Mouse (Mus musculus) heart, postnatal 25 days (tissue): ENCODE measurements around the gene Arhgap17. TPM values are rescaled to one million over a fixed set of nuclear protein-coding genes. Genes with fewer than 3 reads are reported as not detected.

Experiments
- DNase-seq: peaks from one replicate; pipeline ENCODE4 v3.0.0; 2022; ENCODE audit warnings: low spot score
- intact Hi-C: fragments of 180-260 bp; cut with DNase I; formaldehyde crosslinking; loops from one replicate; pipeline ENCODE4 v1.15.1; 2025
- total RNA-seq, 2 experiments: library from RNA; stranded (reverse); gene quantifications; 2 replicates each; pipeline ENCODE4 v1.2.3; 2021

Arhgap17 gene
- total RNA-seq, 2 experiments from 2014 or later: 16.7 to 20.2 TPM

DNA sequence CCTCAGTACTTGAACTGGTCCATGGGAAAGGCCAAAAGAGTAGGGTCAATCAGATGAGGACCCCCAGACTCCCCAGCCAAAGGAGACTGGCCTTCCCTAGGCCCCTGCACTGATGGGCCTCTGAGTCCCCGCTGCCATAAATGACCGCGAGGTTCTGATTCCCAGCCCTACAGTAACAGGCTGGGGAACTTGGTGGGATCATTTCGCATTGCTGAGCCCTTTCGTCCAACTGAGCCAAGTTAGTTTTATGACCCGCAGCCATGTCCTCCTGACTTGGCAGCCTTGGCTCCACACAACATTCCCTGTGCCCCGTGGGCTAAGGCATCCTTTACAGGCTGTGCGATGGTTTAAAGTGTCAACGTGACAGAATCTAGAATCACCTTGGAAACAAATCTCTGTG lies 985 bp upstream of the Arhgap17 start:
- DNase-seq: no peak

DNA sequence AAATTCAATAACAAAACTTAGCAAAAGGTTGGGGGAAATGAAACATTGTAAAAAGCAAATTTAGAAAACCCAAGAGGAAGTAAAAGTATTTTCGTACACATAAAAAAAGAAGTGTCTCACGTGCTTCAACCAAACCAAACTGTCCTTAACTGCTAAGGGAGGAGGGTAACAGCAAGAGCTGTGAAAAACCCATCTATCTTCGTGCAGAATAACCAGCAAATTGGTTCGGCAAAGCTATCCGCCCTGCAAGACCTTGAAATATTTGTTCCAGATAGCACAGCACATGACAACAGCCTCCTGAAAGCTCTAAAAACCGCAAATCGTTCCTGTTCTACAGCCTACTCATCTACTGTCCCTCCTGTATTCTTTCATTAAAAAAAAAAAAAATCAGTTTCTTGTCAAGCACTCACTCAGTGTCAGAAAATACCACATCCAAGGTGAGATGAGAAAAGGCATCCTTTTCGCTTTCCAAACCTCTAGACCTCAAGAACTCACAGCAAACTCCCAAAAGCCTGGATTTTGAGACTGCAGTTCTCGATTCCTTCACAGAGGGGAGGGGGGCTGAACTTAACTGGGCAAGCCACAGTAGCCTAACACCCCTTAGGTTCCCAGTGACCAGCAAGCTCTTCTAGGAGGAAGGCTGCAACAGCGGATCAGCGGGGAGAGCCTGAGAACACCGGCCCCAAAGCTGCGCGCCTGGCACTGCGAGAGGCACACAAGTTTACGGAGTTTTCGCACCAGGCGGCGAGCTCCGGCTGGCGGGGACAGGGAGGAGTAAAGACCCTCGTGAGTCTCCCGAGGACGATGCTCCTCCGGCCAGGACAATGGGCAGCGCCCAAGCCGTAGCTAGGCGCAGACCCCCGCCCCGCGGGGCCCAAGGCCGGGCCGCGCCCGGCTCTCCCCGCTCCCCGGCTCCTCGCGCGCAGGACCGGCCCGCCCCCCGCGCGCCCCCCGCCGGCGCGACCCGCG lies 653 bp downstream of the Arhgap17 start:
- intact Hi-C loops: loop anchor here (2.0 to 5.0 kb wide), 2 partner anchors 26 to 37 kb away; no protein-coding TSS in a partner anchor
- DNase-seq: no peak

More for the DNA sequence above, 985 bp upstream of the Arhgap17 start:
- intact Hi-C loops: loop anchor here (5.0 kb wide), 1 partner anchor 73 kb away; no protein-coding TSS in a partner anchor

DNA sequence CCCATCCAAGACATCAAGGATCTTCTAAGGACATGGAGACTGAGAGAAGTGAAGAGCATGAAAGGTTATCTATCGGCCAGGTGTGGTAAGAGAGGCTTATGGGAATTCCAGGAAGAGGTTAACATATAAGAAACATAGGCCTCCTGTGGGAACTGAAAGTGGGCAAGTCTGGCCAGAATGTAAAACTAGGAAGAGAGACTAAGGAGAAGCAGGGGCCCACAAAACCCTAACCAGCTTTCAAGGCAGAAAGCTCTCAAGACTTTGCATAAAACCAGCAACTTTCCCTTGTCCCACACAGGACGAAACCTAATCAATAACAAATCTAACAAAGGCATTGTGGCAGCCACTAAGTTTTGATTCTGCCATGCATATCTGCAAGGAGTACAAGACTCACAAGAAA lies 1.5 kb downstream of the Arhgap17 start:
- DNase-seq: no peak
- intact Hi-C loops: loop anchor here (2.0 to 5.0 kb wide), 2 partner anchors 25 to 36 kb away; no protein-coding TSS in a partner anchor

DNA sequence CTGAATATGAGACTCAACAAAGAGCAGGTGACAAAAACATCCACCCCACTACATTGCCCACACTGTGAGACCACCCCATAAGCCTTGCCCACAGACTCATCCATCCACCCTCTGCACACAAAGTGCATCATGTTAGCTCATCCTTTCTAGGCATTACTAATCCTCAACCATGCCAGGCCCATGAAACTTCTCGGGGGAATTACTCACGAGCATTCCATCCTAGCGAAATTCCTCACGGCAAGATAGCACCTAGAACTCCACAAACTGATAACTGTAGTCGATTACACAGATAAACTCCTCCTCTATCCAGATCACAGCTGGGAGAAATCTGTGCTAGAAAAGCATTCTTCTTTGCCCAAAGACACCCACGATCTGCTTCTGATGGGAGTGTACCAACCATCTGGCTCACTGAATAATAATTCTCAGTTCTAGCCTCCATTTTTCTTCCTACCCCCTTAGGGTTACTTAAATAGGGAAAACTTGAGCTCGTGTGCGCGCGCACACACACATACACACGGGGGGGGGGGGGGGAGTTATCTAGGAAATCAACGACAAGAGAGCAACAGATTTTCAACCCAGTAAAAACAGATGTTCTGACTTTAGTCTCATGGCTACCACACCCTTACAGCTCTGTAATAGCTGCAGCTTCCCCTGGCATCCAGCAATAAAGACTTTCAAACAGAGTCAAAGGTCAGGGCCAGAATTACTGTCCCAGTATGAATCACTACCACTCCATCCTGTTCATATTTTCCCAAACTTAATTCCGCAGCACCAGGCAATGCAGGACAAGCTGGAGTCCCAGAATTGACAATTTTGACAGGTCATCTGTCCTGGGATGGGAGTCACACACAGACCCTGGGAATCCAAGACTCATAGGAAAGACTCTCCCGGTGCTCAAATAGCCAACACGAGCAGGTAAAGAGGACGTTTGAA lies 2.2 kb downstream of the Arhgap17 start:
- DNase-seq: no peak
- intact Hi-C loops: loop anchor here (2.0 to 5.0 kb wide), 2 partner anchors 25 to 35 kb away; no protein-coding TSS in a partner anchor

DNA sequence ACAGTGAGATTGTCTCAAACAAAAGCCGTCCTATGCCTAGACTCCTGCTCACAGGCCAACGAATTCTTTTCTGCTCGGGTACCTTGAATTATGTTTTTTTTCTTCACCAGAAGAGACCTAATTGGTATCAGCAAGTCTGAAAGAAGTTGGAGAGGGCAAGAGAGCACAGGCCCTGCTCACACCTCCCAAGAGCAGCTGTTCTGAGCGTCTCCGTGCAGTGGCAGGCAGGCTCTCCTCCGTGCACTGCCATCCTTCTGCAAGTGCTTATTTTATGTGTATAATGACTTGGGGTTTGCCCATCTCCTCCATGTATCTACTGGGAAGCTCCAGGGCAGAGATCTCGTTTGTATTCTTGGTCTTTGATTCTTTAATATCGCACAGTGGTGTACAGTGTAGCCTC lies 2.9 kb downstream of the Arhgap17 start:
- DNase-seq: no peak
- intact Hi-C loops: loop anchor here (5.0 kb wide), 1 partner anchor 35 kb away; no protein-coding TSS in a partner anchor

DNA sequence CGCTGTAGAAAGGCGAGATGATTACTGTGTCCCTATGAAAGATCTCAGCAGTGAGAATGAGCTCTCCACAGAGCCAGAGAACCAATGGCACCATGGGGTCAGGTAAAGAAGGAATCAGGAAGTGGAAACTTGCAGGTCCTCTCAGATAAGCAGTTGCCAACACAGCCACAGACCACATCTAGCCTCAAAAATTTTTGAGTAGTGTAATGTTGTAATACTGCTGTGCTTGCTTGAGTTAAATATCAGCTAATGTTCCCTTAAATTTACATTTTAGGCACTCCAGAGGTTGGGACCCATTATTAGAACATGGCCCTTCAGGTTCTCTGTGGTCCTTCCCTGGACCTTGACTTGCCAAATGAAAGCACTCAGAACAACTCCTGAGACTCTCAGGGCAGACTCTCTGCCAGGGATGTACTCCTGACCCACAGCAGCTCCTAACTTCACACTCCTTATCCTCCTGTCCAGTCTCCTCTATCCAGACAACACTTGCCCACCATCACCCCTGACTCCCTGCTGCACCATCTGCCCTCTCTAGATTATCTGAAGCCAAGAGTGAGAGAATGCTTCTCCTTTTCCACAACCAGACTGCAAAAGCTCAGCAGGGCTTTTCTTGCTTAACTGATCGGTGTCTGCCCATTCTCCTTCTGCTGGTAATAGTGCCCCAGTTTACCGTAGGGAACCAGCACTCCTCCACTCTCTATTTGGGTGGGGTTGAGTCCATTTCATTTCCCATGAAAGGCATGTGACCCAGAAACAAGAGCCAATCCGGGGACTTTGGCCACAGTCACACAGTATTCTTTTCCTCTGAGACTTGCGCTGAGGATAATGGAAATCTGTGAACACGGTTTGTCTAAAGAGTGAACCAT lies 3.6 kb downstream of the Arhgap17 start:
- no peak for DNase-seq
- intact Hi-C loops: loop anchor here (2.0 to 5.0 kb wide), 2 partner anchors 15 to 34 kb away; no protein-coding TSS in a partner anchor

DNA sequence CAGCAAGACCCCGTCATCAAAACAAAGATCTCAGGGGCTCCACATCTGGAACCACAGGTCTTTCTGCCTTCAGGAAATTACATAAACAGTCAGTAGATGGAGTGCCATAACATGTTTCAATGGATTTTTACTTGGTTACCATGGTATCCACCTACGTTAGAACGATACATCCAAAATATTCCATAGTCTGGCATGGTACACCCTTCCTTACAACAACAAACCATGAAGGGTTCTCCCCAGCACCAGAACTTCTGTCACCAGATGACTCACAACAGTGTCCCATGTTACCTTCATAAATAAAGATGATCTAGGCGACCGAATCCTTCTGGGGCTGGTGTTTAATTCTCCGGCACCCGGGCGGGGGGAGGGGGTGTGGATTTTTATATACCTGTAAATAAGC lies 5.7 kb downstream of the Arhgap17 start:
- no peak for DNase-seq
- intact Hi-C loops: loop anchor here (2.0 kb wide), 1 partner anchor 13 kb away; no protein-coding TSS in a partner anchor

DNA sequence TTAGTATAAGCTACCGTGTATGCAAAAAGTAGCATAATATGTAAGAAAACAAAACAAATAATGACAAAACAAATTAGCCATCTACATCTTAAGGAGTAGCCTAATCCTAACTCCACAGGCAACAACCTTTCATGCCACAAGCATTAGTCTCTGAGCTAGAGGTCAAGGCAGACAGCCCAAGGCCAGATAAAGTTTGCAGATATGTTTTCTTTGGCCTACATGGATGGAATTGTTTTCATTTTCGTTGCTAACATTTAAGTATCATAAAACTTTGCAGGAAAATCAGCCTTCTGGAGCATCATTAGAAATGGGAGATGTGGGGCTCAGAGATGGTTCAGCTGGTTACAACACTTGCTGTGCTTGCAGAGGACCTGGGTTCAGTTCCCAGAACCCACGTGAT lies 6.9 kb downstream of the Arhgap17 start:
- no peak for DNase-seq
- intact Hi-C loops: no loop called here

DNA sequence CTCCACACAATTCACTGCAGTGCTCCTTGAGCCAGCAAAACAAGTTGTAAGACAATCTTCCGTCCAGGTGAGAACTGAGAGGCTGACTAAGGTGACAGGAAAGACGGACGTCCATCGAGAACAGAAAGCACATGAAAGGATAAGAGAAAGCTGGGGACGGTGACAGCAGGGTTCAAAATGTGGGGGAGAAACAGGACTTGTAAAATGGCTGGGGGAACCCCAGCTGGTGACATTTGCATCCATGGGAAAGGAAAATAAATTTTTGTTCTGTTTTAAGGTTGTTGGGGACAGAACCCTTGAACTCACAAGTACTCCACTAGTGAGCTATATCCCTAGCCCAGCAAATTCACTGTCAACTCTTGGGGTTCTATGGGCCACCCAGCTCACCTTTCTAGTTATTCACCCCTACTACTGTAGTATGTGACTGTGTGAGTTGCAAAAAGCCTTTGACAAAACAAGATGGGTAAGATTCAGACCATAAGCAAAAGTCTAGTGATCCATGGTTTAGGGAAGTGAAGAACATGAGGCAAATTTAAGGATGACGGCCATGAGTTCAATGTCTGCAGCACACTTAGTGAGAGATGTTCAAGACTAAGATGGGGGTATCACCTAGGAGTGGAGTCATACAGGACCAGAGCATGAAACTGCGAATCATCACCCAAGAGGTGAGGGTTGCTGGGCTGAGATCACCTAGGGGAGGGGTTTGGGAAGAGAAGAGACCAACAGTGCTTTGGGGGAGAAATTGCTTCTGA lies 8.3 kb downstream of the Arhgap17 start:
- intact Hi-C loops: no loop called here
- no peak for DNase-seq

DNA sequence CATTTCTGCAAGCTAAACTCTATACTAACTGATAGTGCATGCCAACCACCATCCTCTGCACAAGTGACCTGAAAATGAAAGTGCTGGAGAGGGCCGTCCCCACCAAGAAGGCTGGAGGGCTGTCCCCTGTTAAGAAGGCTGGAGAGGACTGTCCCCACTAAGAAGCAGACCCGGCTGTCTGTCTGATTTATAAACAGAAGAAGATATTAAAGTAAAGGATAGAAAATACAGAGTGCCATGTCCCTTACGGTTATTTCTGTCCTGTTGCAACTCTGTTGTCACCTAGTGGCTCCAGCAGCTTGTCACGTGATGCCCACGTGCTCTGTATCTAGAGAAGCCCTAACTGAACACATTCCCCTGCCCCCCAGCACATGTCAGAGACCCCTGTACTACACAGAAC lies 9.5 kb downstream of the Arhgap17 start:
- intact Hi-C loops: no loop called here
- DNase-seq: no peak

DNA sequence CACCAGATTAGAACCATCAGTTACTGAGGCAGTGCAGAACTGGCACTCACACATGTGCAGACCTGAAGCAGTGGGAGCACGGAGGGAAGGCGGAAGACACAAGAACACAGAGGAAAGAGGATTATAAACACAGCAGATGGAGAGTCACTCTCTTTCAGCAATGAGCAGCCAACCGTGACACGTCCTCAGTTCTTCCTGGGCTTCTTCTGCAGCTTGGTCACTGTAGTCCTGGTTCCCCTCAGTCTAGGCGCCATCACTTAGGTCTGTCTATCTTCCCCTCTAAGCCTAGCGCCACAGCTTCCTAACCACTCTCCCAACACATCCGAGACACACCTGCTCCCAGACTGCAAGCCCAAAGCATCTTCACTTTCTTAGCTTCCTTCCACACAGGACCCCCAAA lies 10.6 kb downstream of the Arhgap17 start:
- intact Hi-C loops: no loop called here
- no peak for DNase-seq

DNA sequence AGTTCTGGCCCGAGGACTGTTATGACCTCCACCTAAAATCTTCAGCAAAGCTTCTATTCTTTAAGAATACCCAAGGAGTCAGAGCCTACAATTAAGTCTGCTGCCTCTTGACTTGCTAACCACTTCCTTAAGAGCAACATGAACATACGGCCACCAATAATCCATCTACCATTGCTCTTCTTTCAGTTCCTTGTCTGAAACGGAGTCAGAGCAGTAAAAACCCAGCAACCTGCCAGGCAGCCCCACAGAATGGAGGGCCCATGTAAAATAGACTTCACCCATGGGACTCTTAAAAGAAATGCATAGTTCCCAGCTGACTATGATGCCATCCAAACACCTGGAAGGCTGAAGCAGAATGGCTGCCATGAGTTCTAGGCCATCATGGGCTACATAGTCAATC lies 13.6 kb downstream of the Arhgap17 start:
- no peak for DNase-seq

DNA sequence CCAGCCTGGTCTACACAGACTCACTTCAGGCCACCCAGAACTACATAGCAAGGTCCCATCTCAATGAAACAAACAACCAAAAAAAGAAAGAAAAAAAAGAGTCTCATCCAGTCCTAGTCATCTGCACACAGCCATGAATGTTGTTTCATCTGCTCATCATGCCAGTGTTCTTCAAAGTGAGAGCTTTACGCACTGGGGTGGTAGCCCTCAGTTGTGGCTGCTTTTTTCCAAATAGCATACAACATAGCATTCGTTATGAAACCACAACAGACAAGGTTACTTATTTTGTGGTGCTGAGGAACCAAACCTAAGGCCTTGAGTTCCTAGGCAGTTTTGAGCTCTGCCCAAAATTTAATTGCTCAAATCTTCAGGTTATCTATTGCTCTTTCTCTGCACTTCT lies 14.9 kb downstream of the Arhgap17 start:
- no peak for DNase-seq
- intact Hi-C loops: no loop called here

More for the DNA sequence above, 13.6 kb downstream of the Arhgap17 start:
- intact Hi-C loops: no loop called here

DNA sequence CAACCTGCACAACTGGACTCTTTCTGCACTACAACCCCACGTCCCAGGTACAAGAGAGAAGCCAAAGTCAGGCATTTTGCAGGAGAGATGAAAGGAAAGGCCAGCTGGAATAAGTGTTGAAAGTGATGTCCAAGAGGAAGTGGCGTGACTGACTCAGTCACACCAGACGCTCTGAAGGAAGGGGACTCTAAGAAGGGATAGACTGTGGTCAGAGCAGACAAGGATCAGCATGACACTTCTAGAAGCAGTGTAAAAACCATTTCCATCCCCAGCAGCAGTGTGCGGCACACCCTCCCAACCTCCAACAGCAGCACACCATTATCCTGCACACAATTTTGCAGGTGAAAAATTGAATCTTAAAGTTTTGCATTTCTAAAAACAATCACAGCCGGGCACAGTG lies 15.3 kb downstream of the Arhgap17 start:
- no peak for DNase-seq
- intact Hi-C loops: no loop called here

DNA sequence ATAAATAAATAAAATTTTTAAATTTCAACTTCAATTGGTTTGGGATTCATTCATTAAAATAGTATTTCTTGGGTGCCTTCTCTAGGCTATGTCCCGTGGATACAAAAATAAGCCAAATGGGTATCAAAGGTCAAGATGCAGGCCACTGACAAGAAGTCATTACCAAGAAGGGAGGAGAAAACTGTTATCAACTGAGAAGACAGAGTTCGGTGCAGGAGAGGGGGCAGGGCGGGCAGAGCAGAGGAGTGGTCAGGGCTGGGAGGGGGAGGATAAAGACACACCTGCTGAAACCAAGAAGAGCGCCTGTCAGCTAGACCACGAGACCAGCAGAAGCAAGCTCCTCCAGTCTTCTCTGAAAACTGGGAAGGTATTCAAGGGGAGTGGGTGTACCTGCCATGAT lies 15.8 kb downstream of the Arhgap17 start:
- no peak for DNase-seq
- intact Hi-C loops: no loop called here

DNA sequence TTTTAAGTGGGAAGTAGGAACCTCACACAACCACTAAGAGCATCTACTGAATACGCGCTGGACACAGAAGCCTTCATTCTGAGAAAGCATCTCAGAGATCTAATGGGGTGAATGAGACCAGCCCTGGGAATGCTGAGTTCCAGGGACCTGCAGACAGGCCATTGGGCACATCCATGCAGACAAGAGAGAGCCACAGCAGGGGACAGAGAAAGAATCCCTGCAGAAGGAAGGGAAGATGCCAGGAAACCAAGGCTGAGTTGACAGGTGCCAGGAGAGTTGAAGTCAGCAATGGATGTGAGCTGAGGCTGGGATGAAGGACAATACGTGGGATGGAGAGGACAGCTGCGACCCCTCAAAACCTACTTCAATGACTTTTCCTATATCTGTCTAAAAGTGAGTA lies 16.6 kb downstream of the Arhgap17 start:
- intact Hi-C loops: no loop called here
- no peak for DNase-seq

DNA sequence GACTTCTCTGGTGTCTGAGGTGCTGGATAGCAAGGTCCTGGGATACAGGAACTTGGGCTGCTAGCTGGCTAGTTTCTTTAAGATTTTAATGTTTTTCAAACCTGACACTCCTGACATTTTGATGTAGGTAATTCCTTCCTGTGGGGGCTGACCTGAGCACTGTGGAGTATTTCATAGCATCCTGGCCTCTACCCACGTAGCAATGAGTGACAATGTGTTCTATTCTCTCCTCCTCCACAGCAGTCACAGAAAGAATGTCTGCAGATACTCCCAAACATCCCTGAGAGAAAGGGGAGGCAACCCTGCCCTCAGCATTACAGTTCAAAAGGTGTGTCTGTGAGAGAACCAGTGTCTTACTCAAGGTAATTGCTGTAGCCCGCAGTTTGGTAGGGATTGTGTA lies 19.5 kb downstream of the Arhgap17 start:
- intact Hi-C loops: loop anchor here (2.0 kb wide), 1 partner anchor 15 kb away; no protein-coding TSS in a partner anchor
- no peak for DNase-seq

DNA sequence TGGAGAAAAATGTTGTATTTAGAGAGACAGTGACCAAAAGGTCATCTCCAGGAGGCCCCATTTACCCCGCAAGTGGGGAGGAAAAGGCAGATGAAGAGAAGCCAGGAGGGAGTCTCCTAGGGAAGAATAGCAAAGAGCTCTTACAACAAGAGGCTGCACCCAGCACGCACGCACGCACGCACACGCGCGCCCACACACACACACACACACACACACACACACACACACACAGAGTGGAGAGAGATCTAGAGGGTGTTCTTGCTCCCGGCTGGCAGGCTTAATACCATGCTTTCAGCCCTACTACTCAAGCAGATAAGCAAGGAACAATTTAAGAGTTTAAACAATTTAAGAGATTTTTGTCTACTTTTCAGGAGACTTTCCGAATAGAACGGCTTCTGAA lies 19.9 kb downstream of the Arhgap17 start:
- intact Hi-C loops: loop anchor here (2.0 kb wide), 1 partner anchor 15 kb away; no protein-coding TSS in a partner anchor
- DNase-seq: no peak
